Mouse (Mus musculus): ENCODE measurements around the gene Aamp. TPM values are rescaled to one million over a fixed set of nuclear protein-coding genes. Genes with fewer than 3 reads are reported as not detected.

Gene Aamp
- polyA plus RNA-seq, 1 experiment from 2014 or later: 204 TPM

DNA sequence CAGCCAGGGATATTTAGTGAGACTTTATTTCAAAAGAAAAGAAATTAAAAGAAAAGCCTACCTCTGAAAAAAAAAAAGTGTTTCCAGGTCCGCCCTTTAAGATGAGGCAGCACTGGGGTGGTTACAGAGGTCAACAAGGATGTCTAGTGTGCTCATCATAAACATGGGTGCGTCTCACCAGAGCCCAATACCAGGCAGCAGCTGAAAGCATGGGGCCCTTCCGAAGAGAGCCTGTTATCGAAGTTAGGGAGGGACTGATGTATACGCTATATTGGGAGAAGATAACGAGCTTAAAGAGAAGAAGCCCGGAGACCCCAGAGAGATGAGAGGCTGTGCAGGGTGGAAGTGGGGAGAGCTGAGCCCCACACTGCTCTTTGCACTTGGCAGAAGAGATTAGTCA lies 45.4 kb downstream of the Aamp start:
- Histone ChIP-seq H3K27me3 (ENCODE audit: control insufficient read depth, insufficient read depth, low read length) (no peaks in the 10 kb centered on the region), H3K9me3 (ENCODE audit: control insufficient read depth, low read length) (no peaks in the 10 kb centered on the region), H3K4me3 (ENCODE audit: low read depth, low read length) (no peak overlapping the region), H3K27ac (ENCODE audit: low read depth, low read length) (no peak overlapping the region), H3K4me2 (ENCODE audit: low read depth, low read length) (no peak overlapping the region), H3K9ac (replicated peaks; ENCODE audit: low read depth, low read length) (no peak overlapping the region), H3K4me1 (ENCODE audit: control insufficient read depth, insufficient read depth, low read length) (peaks cover 20% of the 10 kb centered on the region), H3K36me3 (ENCODE audit: control insufficient read depth, insufficient read depth, low read length) (no peaks in the 10 kb centered on the region)
- 78% methylated on average over 7 of the region's 7 CpGs for WGBS
- no peak for ATAC-seq (ENCODE audit: low read depth)

- Histone ChIP-seq H3K9me3 (ENCODE audit: control insufficient read depth, low read length) (no peaks in the 10 kb centered on the region), H3K4me3 (ENCODE audit: low read depth, low read length) (peak overlapping the region; percentile 60; the same call in 1 of the 2 replicates), H3K4me2 (ENCODE audit: low read depth, low read length) (peak overlapping the region; percentile 69), H3K9ac (replicated peaks; ENCODE audit: low read depth, low read length) (no peak overlapping the region; the same call in 1 of the 2 replicates), H3K27ac (ENCODE audit: low read depth, low read length) (no peak overlapping the region), H3K27me3 (ENCODE audit: control insufficient read depth, insufficient read depth, low read length) (no peaks in the 10 kb centered on the region), H3K36me3 (ENCODE audit: control insufficient read depth, insufficient read depth, low read length) (no peaks in the 10 kb centered on the region), H3K4me1 (ENCODE audit: control insufficient read depth, insufficient read depth, low read length) (peaks cover 20% of the 10 kb centered on the region)
- ATAC-seq (ENCODE audit: low read depth): no peak
- WGBS: 82% methylated on average over 1 of the region's 1 CpGs
Observed at GRCm38 (mm10) chr1:74238136-74238535, 46.4 kb downstream of the Aamp start.

DNA sequence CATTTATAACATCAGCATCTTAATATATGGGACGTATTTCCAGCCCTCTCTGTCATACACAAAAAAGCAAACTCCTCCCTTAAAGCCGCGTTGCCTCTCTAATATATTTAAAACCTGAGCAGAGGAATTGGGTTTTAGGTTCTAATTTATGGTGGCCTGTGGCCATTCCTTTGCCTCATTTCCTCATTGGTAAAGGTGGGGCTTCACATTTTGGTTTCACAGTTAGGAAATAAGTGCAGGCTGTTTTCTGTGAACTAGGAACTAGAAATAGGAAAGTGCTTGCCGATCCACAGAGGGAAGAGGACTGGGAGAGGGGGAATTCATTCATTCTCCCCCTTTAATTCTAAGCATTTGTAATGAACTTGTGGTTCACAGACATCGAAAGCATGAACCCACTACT lies 46.9 kb downstream of the Aamp start:
- H3K27me3 ChIP-seq (ENCODE audit: control insufficient read depth, insufficient read depth, low read length): no peaks in the 10 kb centered on the region
- H3K4me3 ChIP-seq (ENCODE audit: low read depth, low read length): peak overlapping the region; percentile 60
- H3K9ac ChIP-seq (replicated peaks; ENCODE audit: low read depth, low read length): peak overlapping the region; percentile 74; the same call in 1 of the 2 replicates
- no peaks in the 10 kb centered on the region for H3K9me3 ChIP-seq (ENCODE audit: control insufficient read depth, low read length)
- peaks cover 20% of the 10 kb centered on the region for H3K4me1 ChIP-seq (ENCODE audit: control insufficient read depth, insufficient read depth, low read length)
- H3K36me3 ChIP-seq (ENCODE audit: control insufficient read depth, insufficient read depth, low read length): no peaks in the 10 kb centered on the region
- peak overlapping the region; percentile 69 for H3K4me2 ChIP-seq (ENCODE audit: low read depth, low read length)
- 43% methylated on average over 5 of the region's 5 CpGs for WGBS
- ATAC-seq (ENCODE audit: low read depth): no peak
- no peak overlapping the region for H3K27ac ChIP-seq (ENCODE audit: low read depth, low read length)

DNA sequence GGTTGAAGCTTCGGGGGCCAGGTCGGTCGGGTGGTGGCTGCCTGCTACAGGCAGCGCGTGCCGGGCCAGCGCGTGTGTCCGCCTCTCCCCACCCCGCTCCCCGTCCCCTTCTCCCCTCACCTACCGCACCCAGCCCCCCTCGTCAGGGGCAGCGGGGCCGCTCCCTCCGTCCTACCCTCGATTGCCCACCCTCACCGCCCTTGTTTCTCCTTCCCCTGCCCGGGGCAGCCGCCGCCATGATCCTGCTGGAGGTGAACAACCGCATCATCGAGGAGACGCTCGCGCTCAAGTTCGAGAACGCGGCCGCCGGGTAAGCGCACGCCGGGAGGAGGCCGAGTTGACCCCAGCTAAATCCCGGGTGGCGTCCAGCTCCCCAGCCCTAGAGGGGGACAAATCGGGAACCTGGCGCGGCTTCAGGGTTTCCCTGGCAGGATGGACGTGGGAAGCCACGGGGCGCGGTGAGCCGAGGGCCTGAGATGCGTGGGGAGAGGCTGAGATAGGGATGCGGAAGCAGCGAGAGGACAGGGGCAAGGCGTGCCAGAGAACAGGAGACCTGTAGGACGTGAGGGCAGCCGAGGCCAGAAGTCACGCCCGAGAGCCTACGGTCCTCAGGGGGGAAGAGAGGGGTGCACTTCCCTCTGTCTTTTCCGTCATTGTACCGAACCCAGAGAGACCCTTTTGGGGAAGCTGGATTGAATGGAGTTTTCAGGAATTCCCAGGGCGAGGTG lies 47.8 kb downstream of the Aamp start:
- no peaks in the 10 kb centered on the region for H3K36me3 ChIP-seq (ENCODE audit: control insufficient read depth, insufficient read depth, low read length)
- H3K27ac ChIP-seq (ENCODE audit: low read depth, low read length): peak overlapping the region; percentile 80
- under 1% methylated on average over 34 of the region's 57 CpGs for WGBS
- peak overlapping the region; percentile 60 for H3K4me3 ChIP-seq (ENCODE audit: low read depth, low read length)
- H3K9me3 ChIP-seq (ENCODE audit: control insufficient read depth, low read length): no peaks in the 10 kb centered on the region
- H3K27me3 ChIP-seq (ENCODE audit: control insufficient read depth, insufficient read depth, low read length): no peaks in the 10 kb centered on the region
- peak; percentile 78 for ATAC-seq (ENCODE audit: low read depth)
- H3K9ac ChIP-seq (replicated peaks; ENCODE audit: low read depth, low read length): peak overlapping the region; percentile 74
- H3K4me2 ChIP-seq (ENCODE audit: low read depth, low read length): peak overlapping the region; percentile 69
- H3K4me1 ChIP-seq (ENCODE audit: control insufficient read depth, insufficient read depth, low read length): peaks cover 20% of the 10 kb centered on the region

DNA sequence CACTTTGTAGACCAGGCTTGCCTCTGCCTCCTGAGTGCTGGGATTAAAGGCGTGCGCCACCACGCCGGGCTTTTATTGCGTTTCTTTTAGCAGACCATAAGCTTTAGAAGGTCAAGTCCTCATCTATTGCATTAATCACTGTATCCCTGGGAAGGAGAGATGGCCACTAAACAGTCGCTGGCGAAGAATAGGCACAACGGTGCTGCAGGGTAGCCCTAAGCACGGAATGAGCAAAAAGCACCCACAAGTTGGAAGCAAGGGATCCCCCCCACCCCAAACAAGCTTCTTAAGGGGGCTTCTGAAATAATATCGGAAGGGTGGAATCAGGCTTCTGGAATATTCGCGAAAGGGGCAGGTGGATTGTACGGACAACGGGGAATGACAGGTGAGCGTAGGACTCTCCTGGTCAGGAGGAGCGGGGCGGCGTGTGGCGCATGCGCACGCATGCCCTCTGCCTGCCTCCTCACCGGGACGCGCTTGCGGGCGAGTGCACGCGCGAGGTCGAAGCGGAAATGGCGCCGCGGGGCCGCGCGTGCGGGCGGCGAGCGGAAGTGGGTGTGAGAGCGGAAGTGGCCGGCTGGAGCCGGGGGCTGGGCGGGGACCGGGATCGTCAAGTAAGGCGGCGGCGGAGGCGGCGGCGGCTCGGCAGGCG lies 48.5 kb downstream of the Aamp start, which contains the start of gene Arpc2:
TSS of gene Arpc2 (plus strand) at position 147 of the 652 bp plus-strand sequence.
- H3K36me3 ChIP-seq (ENCODE audit: control insufficient read depth, insufficient read depth, low read length): no peaks in the 10 kb centered on the region
- peak within 1 kb of the TSS; percentile 60 for H3K4me3 ChIP-seq (ENCODE audit: low read depth, low read length)
- peak within 1 kb of the TSS; percentile 69 for H3K4me2 ChIP-seq (ENCODE audit: low read depth, low read length)
- H3K4me1 ChIP-seq (ENCODE audit: control insufficient read depth, insufficient read depth, low read length): peaks cover 20% of the 10 kb centered on the region
- ATAC-seq (ENCODE audit: low read depth): peak; percentile 93
- H3K27me3 ChIP-seq (ENCODE audit: control insufficient read depth, insufficient read depth, low read length): no peaks in the 10 kb centered on the region
- peak within 1 kb of the TSS; percentile 80 for H3K27ac ChIP-seq (ENCODE audit: low read depth, low read length)
- WGBS: 1% methylated on average over 40 of the region's 55 CpGs
- H3K9ac ChIP-seq (replicated peaks; ENCODE audit: low read depth, low read length): peak within 1 kb of the TSS; percentile 74
- no peaks in the 10 kb centered on the region for H3K9me3 ChIP-seq (ENCODE audit: control insufficient read depth, low read length)

DNA sequence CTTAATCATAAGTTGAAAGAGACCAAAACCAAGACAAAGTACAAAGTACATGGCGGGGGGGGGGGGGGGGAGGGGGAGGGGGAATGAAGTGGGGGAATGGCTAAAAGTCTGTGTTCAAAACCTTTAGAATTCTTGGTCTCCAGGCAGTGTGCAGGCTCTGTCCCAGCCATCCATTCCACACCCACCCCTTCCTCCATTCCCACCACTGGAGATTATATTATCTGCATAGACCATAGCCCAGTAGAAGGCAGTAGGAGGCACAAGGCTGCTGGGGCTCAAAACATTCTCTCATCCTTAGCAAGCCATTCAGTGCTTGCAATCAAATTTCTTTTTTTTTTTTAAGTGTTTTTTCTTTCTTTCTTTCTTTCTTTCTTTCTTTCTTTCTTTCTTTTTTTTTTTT lies 53.5 kb downstream of the Aamp start:
- Histone ChIP-seq H3K9ac (replicated peaks; ENCODE audit: low read depth, low read length) (no peak overlapping the region), H3K4me2 (ENCODE audit: low read depth, low read length) (no peak overlapping the region), H3K4me3 (ENCODE audit: low read depth, low read length) (no peak overlapping the region), H3K4me1 (ENCODE audit: control insufficient read depth, insufficient read depth, low read length) (no peaks in the 10 kb centered on the region), H3K36me3 (ENCODE audit: control insufficient read depth, insufficient read depth, low read length) (no peaks in the 10 kb centered on the region), H3K27me3 (ENCODE audit: control insufficient read depth, insufficient read depth, low read length) (no peaks in the 10 kb centered on the region), H3K9me3 (ENCODE audit: control insufficient read depth, low read length) (no peaks in the 10 kb centered on the region), H3K27ac (ENCODE audit: low read depth, low read length) (no peak overlapping the region)
- ATAC-seq (ENCODE audit: low read depth): no peak
- 60% methylated on average over 1 of the region's 1 CpGs for WGBS

DNA sequence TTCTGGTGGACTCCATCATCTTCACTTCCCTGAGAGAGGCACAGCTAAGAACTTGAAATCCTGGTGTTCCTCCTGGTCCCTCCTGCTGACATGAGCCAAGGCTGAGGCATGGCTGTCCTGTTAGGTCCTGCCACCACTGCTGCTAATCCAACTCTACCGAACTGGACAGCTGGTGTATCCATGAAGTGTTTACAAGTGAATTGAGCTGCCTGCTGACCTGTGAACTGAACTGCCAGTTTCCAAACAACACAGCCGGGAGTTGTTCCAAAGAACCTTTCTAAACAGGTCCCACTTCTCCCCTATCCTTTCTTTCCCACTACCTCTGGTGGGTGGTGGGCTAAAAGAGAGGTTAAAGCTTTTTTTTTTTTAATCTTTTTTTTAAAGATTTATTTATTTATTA lies 54.6 kb downstream of the Aamp start:
- WGBS: 80% methylated on average over 2 of the region's 2 CpGs
- H3K4me1 ChIP-seq (ENCODE audit: control insufficient read depth, insufficient read depth, low read length): no peaks in the 10 kb centered on the region
- no peaks in the 10 kb centered on the region for H3K27me3 ChIP-seq (ENCODE audit: control insufficient read depth, insufficient read depth, low read length)
- no peak overlapping the region for H3K27ac ChIP-seq (ENCODE audit: low read depth, low read length)
- no peak overlapping the region for H3K9ac ChIP-seq (replicated peaks; ENCODE audit: low read depth, low read length)
- H3K4me3 ChIP-seq (ENCODE audit: low read depth, low read length): no peak overlapping the region
- no peaks in the 10 kb centered on the region for H3K36me3 ChIP-seq (ENCODE audit: control insufficient read depth, insufficient read depth, low read length)
- no peak overlapping the region for H3K4me2 ChIP-seq (ENCODE audit: low read depth, low read length)
- no peak for ATAC-seq (ENCODE audit: low read depth)
- H3K9me3 ChIP-seq (ENCODE audit: control insufficient read depth, low read length): no peaks in the 10 kb centered on the region

All from neural tube, embryonic 14.5 days (tissue).